Mouse (Mus musculus): ENCODE measurements around the gene Trex1.

Gene Trex1

GRCm38 (mm10) chr9:109051651-109052489 is 7.7 kb downstream of the Trex1 start:
- peak; percentile 89 for DNase-seq (ENCODE audit: low spot score)

- peak; percentile 88 for DNase-seq (ENCODE audit: low spot score)
Observed at GRCm38 (mm10) chr9:109051011-109051501, 8.5 kb downstream of the Trex1 start.

GRCm38 (mm10) chr9:109050674-109050997 is 8.9 kb downstream of the Trex1 start:
- DNase-seq (ENCODE audit: low spot score): no peak

- DNase-seq (ENCODE audit: low spot score): peak; percentile 20
Observed at GRCm38 (mm10) chr9:109049996-109050673, 9.4 kb downstream of the Trex1 start.

GRCm38 (mm10) chr9:109049316-109049715 is 10.2 kb downstream of the Trex1 start:
- DNase-seq (ENCODE audit: low spot score): no peak

GRCm38 (mm10) chr9:109046306-109046705 is 13.2 kb downstream of the Trex1 start:
- peak; percentile 89 for DNase-seq (ENCODE audit: low spot score)

GRCm38 (mm10) chr9:109041351-109041750 is 18.2 kb downstream of the Trex1 start:
- DNase-seq (ENCODE audit: low spot score): no peak

GRCm38 (mm10) chr9:109040906-109041305 is 18.6 kb downstream of the Trex1 start:
- no peak for DNase-seq (ENCODE audit: low spot score)

- DNase-seq (ENCODE audit: low spot score): no peak
Observed at GRCm38 (mm10) chr9:109040216-109040615, 19.3 kb downstream of the Trex1 start.

GRCm38 (mm10) chr9:109039681-109040080 is 19.9 kb downstream of the Trex1 start:
- DNase-seq (ENCODE audit: low spot score): no peak

- DNase-seq (ENCODE audit: low spot score): no peak
Observed at GRCm38 (mm10) chr9:109038901-109039364, 20.6 kb downstream of the Trex1 start.

GRCm38 (mm10) chr9:109038086-109038895 is 21.2 kb downstream of the Trex1 start, which contains the start of gene Shisa5:
Gene Shisa5 (plus strand): TSS chr9:109038565.
- peak; percentile 59 for DNase-seq (ENCODE audit: low spot score)

- no peak for DNase-seq (ENCODE audit: low spot score)
Observed at GRCm38 (mm10) chr9:109032435-109032834, 27.1 kb downstream of the Trex1 start.

GRCm38 (mm10) chr9:109031686-109032085 is 27.8 kb downstream of the Trex1 start:
- DNase-seq (ENCODE audit: low spot score): no peak

GRCm38 (mm10) chr9:109031001-109031400 is 28.5 kb downstream of the Trex1 start:
- no peak for DNase-seq (ENCODE audit: low spot score)

GRCm38 (mm10) chr9:109030312-109030711 is 29.2 kb downstream of the Trex1 start:
- no peak for DNase-seq (ENCODE audit: low spot score)

GRCm38 (mm10) chr9:109028919-109029318 is 30.6 kb downstream of the Trex1 start:
- DNase-seq (ENCODE audit: low spot score): no peak

- no peak for DNase-seq (ENCODE audit: low spot score)
Observed at GRCm38 (mm10) chr9:109028421-109028820, 31.1 kb downstream of the Trex1 start.

GRCm38 (mm10) chr9:109027521-109027920 is 32.0 kb downstream of the Trex1 start:
- no peak for DNase-seq (ENCODE audit: low spot score)

- DNase-seq (ENCODE audit: low spot score): peak; percentile 23
Observed at GRCm38 (mm10) chr9:109022866-109023685, 36.5 kb downstream of the Trex1 start.

GRCm38 (mm10) chr9:109021428-109021827 is 38.1 kb downstream of the Trex1 start:
- DNase-seq (ENCODE audit: low spot score): peak; percentile 11
